Mouse (Mus musculus) MEL (cell line): ENCODE measurements at regions not wholly inside any gene's neighbourhood (a gene's known extent, or its start where the extent isn't known, plus 50 kb on each side); places are given as distances from the start of the nearest gene placed in this dataset.

Source experiments
- CTCF ChIP-seq, 3 experiments: IDR thresholded peaks in 2 of 3; conservative IDR thresholded peaks in 1 of 3; 2 replicates each; pipeline ENCODE4 v1.5.1; 2011 to 2012; ENCODE audit warnings: low read length in 3 of 3, low read depth in 2 of 3, mild to moderate bottlenecking in 2 of 3, improper control_type of control experiment in 1 of 3, inconsistent platforms in 1 of 3, mixed read lengths in 1 of 3, moderate library complexity in 1 of 3; ENCODE audit not compliant: control insufficient read depth in 1 of 3, insufficient read depth in 1 of 3, poor library complexity in 1 of 3, severe bottlenecking in 1 of 3
- EP300 ChIP-seq, 2 experiments: IDR thresholded peaks; 2 replicates each; pipeline ENCODE4 v1.6.1; 2011; ENCODE audit warnings: improper control_type of control experiment in 2 of 2, low read length in 2 of 2, low read depth in 1 of 2, mild to moderate bottlenecking in 1 of 2
- GATA1 ChIP-seq: IDR thresholded peaks from 2 replicates; pipeline ENCODE4 v1.6.1; 2011; ENCODE audit warnings: low read depth, low read length, improper control_type of control experiment
- POLR2A ChIP-seq, 2 experiments: IDR thresholded peaks; 2 replicates each; pipeline ENCODE4 v1.6.1; 2011 to 2012; ENCODE audit warnings: low read length in 2 of 2, mild to moderate bottlenecking in 2 of 2, control low read depth in 1 of 2, improper control_type of control experiment in 1 of 2, low read depth in 1 of 2, moderate library complexity in 1 of 2; ENCODE audit not compliant: control insufficient read depth in 1 of 2, insufficient read depth in 1 of 2, poor library complexity in 1 of 2
- RCOR1 ChIP-seq: IDR thresholded peaks from 2 replicates; pipeline ENCODE4 v1.6.1; 2012; ENCODE audit warnings: low read depth, mild to moderate bottlenecking, inconsistent platforms, low read length, improper control_type of control experiment
- USF1 ChIP-seq: IDR thresholded peaks from 2 replicates; pipeline ENCODE4 v1.6.1; 2014; ENCODE audit warnings: low read depth, mild to moderate bottlenecking, inconsistent platforms, low read length, improper control_type of control experiment, moderate library complexity

GRCm38 (mm10) chr5:129430330-129430729 is 70.7 kb upstream of the Sfswap start:
- TF ChIP-seq CTCF (IDR thresholded peaks at IDR 0.05 in 2 of 3, conservative IDR thresholded peaks at IDR 0.05 in 1 of 3; ENCODE audit: control insufficient read depth in 1 of 3, insufficient read depth in 1 of 3, low read depth in 2 of 3, low read length in 3 of 3, poor library complexity in 1 of 3, severe bottlenecking in 1 of 3) (no peak), EP300 (IDR thresholded peaks at IDR 0.05; ENCODE audit: low read depth in 1 of 2, low read length in 2 of 2) (no peak), POLR2A (IDR thresholded peaks at IDR 0.05; ENCODE audit: control insufficient read depth in 1 of 2, insufficient read depth in 1 of 2, low read depth in 1 of 2, low read length in 2 of 2, poor library complexity in 1 of 2) (no peak), RCOR1 (no peak), USF1 (no peak), GATA1 (no peak)
